Mouse (Mus musculus) ovary, adult 18-20 months (tissue): ENCODE data around the gene Olfr734.

Experiments
- DNase-seq: peaks from one replicate; pipeline ENCODE4 v3.0.0; 2022; ENCODE audit warnings: low spot score, mixed read lengths

The Olfr734 gene

GRCm38 (mm10) chr14:50326661-50327060 is at the start of gene Olfr734:
Olfr734 (minus strand) TSS chr14:50326761.
- DNase-seq, result no peak

- no peak for DNase-seq
These were observed 37.0 kb upstream of the Olfr734 start for GRCm38 (mm10) chr14:50363561-50363960.

- DNase-seq, result no peak
These were observed 33.9 kb upstream of the Olfr734 start for GRCm38 (mm10) chr14:50360480-50360879.

- DNase-seq, result no peak
These were observed 31.0 kb upstream of the Olfr734 start, which contains the start of gene Tlr11 for GRCm38 (mm10) chr14:50357593-50357992. Tlr11 (plus strand) TSS chr14:50357914.

- no peak for DNase-seq
These were observed 30.2 kb upstream of the Olfr734 start for GRCm38 (mm10) chr14:50356725-50357124.

- no peak for DNase-seq
These were observed 25.9 kb upstream of the Olfr734 start for GRCm38 (mm10) chr14:50352438-50352837.

- no peak for DNase-seq
These were observed 22.2 kb upstream of the Olfr734 start, which contains the start of gene Olfr735 for GRCm38 (mm10) chr14:50348796-50349195. Olfr735 (minus strand) TSS chr14:50348872.

- DNase-seq, result no peak
These were observed 25.1 kb downstream of the Olfr734 start, which contains the start of gene Olfr733 for GRCm38 (mm10) chr14:50301422-50301821. Olfr733 (minus strand) TSS chr14:50301522.

- no peak for DNase-seq
These were observed 42.5 kb downstream of the Olfr734 start, which contains the start of gene Olfr732 for GRCm38 (mm10) chr14:50284106-50284505. Olfr732 (minus strand) TSS chr14:50284206.
